Mouse (Mus musculus) stomach, embryonic 14.5 days (tissue): Measurements from ENCODE around the gene Phldb1. TPM values are rescaled to one million over a fixed set of nuclear protein-coding genes. Genes with fewer than 3 reads are reported as not detected.
"Not testable (repeated sequence)": the region's sequence is repeated elsewhere in the genome, so short reads cannot be mapped to it uniquely, and the experiment has no call there.

Experiments used
- ATAC-seq: fragments of 200-750 bp; cut with Nextera tagmentation; 2 replicates; pipeline ENCODE4 v1.8.0; 2017; ENCODE audit warnings: low read depth, moderate TSS enrichment; ENCODE audit not compliant: insufficient number of reproducible peaks, insufficient read depth, low FRiP score
- H3K27ac ChIP-seq: fragments of 300-500 bp; sonication (generic); 2 replicates; pipeline ENCODE4 v1.5.1; 2014; ENCODE audit warnings: mild to moderate bottlenecking, low read length, moderate library complexity, mixed read lengths
- H3K27me3 ChIP-seq: fragments of 300-500 bp; sonication (generic); 2 replicates; pipeline ENCODE4 v1.6.1; 2014; ENCODE audit warnings: low read length, control low read depth, mixed read lengths; ENCODE audit not compliant: control insufficient read depth, insufficient read depth
- H3K36me3 ChIP-seq: fragments of 300-500 bp; sonication (generic); 2 replicates; pipeline ENCODE4 v1.6.1; 2014; ENCODE audit warnings: mild to moderate bottlenecking, control low read depth, low read length, moderate library complexity, mixed read lengths; ENCODE audit not compliant: control insufficient read depth, insufficient read depth
- H3K4me1 ChIP-seq: fragments of 300-500 bp; sonication (generic); 2 replicates; pipeline ENCODE4 v1.6.1; 2014; ENCODE audit warnings: low read length, control low read depth, mixed read lengths; ENCODE audit not compliant: control insufficient read depth, insufficient read depth
- H3K4me2 ChIP-seq: fragments of 300-500 bp; sonication (generic); replicated peaks from 2 replicates; pipeline ENCODE4 v1.6.1; 2014; ENCODE audit warnings: low read depth, low read length, control low read depth
- H3K4me3 ChIP-seq: fragments of 300-500 bp; sonication (generic); 2 replicates; pipeline ENCODE4 v1.5.1; 2014; ENCODE audit warnings: low read depth, low read length, control low read depth
- H3K9ac ChIP-seq: fragments of 300-500 bp; sonication (generic); replicated peaks from 2 replicates; pipeline ENCODE4 v1.6.1; 2014; ENCODE audit warnings: low read depth, mild to moderate bottlenecking, control low read depth, low read length, moderate library complexity, mixed read lengths
- H3K9me3 ChIP-seq: fragments of 300-500 bp; sonication (generic); 2 replicates; pipeline ENCODE4 v1.6.1; 2016; ENCODE audit warnings: low read depth, low read length, control low read depth; ENCODE audit not compliant: control insufficient read depth
- WGBS: fragments of 180-500 bp; shearing (Covaris S2); extraction: QIAGEN DNeasy Blood & Tissue Kit; methylation state at CpG from one replicate; pipeline ENCODE4 v1.1.7; 2014; 5-methylcytosine and 5-hydroxymethylcytosine counted together
- polyA plus RNA-seq: library from polyadenylated mRNA; unstranded; fragments of >200 nt; fragmentation: Nextera tagmentation; extraction: Ambion mirVana; gene quantifications from 2 replicates; pipeline ENCODE4 v1.2.1, GENCODE M21; 2014

Gene Phldb1
- polyA plus RNA-seq: 26.7 and 26.8 TPM in 2 replicates

DNA sequence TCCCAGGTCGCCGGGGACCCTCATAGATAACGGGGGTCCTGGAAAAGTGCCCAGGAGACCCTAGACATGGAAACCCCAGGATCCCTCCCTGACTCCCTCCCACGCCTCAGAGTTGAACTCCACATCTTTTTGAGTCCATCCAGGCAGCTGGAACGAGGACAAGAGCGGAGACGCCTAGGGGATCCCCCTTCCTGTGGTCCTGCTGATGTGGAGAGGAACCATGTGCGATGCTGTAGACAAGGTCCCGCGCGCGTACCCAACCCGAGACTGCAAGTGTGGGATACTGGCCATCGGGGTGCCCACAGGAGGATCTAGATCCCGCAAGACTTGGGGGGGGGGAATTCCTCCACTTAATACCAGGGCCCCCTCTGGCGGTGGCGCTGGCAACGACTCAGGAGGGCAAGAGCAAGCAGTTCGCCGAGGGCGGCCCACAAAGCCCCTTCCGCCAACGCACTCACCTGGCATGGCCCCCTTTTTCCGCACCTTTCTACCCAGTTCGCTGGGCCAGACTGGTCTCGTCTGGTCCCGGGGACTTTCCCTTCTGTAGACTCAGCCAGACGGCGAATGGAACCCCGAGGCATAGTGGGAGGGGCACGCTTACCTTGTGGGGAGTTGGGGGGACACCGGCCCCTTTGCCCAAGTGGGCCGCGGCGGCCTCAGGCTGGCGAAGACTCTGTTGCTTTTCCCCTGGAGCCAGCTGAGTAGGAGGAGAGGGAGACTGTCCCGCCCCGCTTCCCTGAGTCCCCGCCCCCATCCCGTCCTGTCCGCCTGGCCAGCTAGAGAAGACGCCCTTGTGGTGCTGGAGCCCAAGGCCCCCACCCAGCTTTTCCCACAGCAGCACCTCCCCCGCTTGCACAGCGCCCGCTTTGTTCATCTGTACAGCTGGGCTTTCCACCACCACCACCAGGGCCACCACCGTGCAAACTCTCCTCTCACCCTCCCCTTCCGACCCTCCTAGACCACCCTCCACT lies at the start of gene Phldb1:
TSS of gene Phldb1 (minus strand) at position 675 of the 971 bp plus-strand sequence.
- peaks cover 5% of the 10 kb centered on the region; the same call in 1 of the 2 replicates for H3K9me3 ChIP-seq
- peak within 1 kb of the TSS; percentile 54 for H3K4me3 ChIP-seq
- H3K27ac ChIP-seq: peak within 1 kb of the TSS; percentile 59; the same call in 1 of the 2 replicates
- under 1% methylated on average over 47 of the region's 47 CpGs for WGBS
- no peaks in the 10 kb centered on the region for H3K27me3 ChIP-seq
- peak; percentile 81 for ATAC-seq
- H3K4me1 ChIP-seq: peaks cover 8% of the 10 kb centered on the region; the same call in 1 of the 2 replicates
- no peaks in the 10 kb centered on the region for H3K36me3 ChIP-seq
- H3K9ac ChIP-seq: peak within 1 kb of the TSS; percentile 50
- H3K4me2 ChIP-seq: peak within 1 kb of the TSS; percentile 95

DNA sequence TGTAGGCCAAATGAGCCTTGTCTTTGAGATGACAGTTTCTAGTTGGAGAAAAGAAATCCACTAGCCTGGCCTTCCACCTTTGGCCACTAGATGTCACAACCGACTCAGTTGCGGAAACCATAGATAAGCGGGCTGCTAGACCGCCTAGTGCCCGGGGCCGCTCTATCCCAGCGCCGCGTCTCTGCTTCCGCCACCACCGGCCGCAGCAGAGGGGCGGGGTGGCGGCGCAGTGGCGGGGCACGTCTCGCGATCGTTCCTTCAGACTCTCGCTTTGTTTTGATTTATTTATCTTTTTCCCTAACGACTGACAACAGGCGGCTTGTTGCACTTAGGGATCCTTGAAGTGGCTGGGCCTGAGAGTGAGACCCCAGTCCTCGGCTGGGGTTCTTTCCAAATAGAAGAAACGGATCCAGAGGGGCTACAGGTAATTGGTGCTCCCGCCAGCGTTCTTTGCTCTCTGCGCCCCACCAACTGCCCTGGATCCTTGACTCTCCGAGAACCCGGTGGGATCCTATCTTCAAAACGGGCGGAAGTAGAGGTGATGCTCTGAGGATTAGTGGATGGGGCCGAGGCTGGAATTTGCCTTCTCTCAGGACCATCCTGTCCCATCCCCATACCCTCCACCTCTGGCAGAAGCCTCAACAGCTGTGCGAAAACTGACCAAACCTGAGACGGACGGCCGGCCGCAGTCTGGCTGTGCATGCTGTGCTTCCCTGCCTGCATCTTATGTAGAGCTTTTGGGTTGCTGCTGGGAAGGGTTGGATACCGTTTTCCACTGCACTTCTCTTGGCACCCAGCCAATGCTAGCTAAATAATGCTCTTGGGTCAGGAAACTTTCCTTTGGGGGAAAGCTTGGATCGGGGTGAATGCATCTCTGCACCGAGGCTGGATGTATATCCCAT lies 38.0 kb upstream of the Phldb1 start:
- peak overlapping the region; percentile 73 for H3K4me2 ChIP-seq
- H3K4me3 ChIP-seq: peak overlapping the region; percentile 67

DNA sequence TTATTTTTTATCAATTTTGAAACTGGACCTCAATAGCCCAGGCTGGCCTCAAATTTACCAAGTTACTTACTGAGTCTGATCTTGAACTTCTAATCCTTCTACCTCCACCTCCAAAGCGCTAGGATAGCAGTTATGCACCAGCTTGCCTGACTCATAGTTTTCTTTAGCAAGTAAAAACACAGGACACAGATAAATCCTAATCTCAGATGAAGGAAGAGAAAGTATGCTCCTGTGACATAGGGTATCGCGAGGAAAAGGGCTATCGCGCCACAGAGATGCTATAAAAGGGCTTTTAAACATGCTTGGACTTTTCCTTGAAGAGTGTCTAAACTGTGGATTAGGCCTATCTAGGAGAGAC lies 37.4 kb upstream of the Phldb1 start:
- Histone ChIP-seq H3K9ac (no peak overlapping the region), H3K27me3 (no peaks in the 10 kb centered on the region), H3K9me3 (no peaks in the 10 kb centered on the region), H3K36me3 (peaks cover 11% of the 10 kb centered on the region; the same call in 1 of the 2 replicates), H3K4me1 (0 out of 2 replicates have a peak, but pooled peaks cover 3% of the 10 kb centered on the region), H3K4me2 (no peak overlapping the region), H3K27ac (peak overlapping the region; percentile 76), H3K4me3 (no peak overlapping the region)
- no peak for ATAC-seq
- 26% methylated on average over 5 of the region's 5 CpGs for WGBS

More for the DNA sequence above, 38.0 kb upstream of the Phldb1 start:
- Histone ChIP-seq H3K27me3 (no peaks in the 10 kb centered on the region), H3K9ac (peak overlapping the region; percentile 64), H3K9me3 (no peaks in the 10 kb centered on the region), H3K36me3 (peaks cover 11% of the 10 kb centered on the region; the same call in 1 of the 2 replicates), H3K27ac (peak overlapping the region; percentile 82), H3K4me1 (0 out of 2 replicates have a peak, but pooled peaks cover 3% of the 10 kb centered on the region)
- peak; percentile 100 for ATAC-seq
- WGBS: under 1% methylated on average over 41 of the region's 41 CpGs

DNA sequence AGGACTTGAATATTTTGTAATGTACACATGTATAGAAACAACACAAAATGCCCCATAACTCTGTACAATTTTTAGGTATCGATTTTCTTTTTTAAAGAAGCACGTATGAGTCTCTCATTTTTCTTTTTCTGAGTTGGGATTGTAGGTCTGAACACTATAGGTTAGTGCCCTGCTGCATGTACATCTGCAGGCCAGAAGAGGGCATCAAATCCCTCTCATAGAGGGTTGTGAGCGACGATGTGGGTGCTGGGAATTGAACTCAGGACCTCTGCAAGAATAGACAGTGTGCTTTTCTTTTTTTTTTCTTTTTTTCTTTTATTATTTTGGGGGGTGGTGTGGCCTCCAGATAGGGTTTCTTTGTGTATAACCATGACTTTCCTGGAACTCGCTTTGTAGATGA lies 36.4 kb upstream of the Phldb1 start:
- no peak for ATAC-seq
- 84% methylated on average over 5 of the region's 5 CpGs for WGBS
- Histone ChIP-seq H3K4me1 (peaks cover 3% of the 10 kb centered on the region; the same call in 1 of the 2 replicates), H3K9me3 (no peaks in the 10 kb centered on the region), H3K36me3 (peaks cover 11% of the 10 kb centered on the region; the same call in 1 of the 2 replicates), H3K4me2 (no peak overlapping the region), H3K4me3 (no peak overlapping the region), H3K9ac (no peak overlapping the region), H3K27me3 (no peaks in the 10 kb centered on the region), H3K27ac (no peak overlapping the region)

DNA sequence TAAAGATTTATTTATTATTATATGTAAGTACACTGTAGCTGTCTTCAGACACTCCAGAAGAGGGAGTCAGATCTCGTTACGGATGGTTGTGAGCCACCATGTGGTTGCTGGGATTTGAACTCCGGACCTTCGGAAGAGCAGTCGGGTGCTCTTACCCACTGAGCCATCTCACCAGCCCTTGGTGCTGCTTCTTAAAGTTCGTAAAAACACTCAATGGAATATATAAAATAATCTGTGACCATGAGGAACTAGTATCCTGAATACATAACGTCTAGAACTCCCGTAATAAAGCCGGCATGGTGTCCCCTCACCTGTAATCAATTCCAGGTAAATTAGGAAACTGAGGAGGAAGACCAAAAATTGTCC lies 33.0 kb upstream of the Phldb1 start:
- WGBS: 41% methylated on average over 7 of the region's 9 CpGs
- not testable (repeated sequence) for ATAC-seq, H3K9me3 ChIP-seq, H3K27me3 ChIP-seq, H3K9ac ChIP-seq, H3K36me3 ChIP-seq
- Histone ChIP-seq H3K4me2 (peak overlapping the region; percentile 25), H3K27ac (peak overlapping the region; percentile 96), H3K4me3 (peak overlapping the region; percentile 99), H3K4me1 (peaks cover 14% of the 10 kb centered on the region)

DNA sequence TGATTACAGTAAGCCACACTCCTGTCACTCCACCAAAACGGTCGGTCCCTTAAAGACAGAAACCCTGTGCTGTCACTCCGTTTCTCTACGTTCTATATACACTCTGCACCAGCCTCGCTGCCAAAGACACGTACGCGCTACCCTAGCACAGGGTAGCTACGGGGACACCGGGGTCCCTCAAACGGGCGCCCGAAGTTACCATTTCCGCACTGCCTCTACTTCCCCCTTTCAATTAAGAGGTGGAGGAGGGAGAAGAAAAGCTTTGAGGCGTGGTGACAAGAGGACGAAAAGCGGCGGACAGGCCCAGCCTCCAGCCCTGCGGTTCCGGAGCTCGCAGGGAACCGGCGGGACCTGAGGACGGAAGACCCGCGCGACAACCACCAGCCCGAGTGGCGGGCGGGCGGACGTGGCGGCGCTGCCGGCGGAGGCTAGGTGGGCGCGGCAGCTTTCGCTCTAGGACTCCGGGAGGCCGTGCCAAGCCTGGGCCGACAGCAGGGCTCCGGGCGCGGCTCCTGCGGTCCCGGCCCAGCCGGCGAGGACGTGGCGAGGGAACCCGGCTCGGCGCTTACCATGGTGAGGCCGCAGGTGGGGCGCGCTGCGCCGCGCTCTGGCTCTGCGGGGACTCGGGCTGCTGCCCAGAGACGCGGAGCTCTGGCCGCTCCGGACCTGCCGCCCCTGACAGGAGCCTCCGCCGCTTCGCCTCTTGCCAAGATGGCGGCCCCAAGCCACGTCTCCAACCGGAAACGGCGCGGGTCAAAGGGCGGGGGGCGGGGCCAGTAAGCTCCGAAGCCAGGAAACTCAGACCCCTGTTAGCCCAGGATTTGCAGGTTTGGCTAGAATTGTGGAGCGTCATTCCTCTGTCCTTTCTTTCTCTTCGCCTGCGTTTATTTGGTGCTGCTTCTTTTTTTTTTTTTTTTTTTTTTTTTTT lies 32.4 kb upstream of the Phldb1 start, which contains the start of the genes Arcn1 and Ift46:
TSS of gene Arcn1 (minus strand) at position 745 of the 928 bp plus-strand sequence.
TSS of gene Ift46 (plus strand) at position 808 of the 928 bp plus-strand sequence.
- WGBS: under 1% methylated on average over 73 of the region's 82 CpGs
- no peaks in the 10 kb centered on the region for H3K36me3 ChIP-seq
- H3K9ac ChIP-seq: peak within 1 kb of the TSS; percentile 98
- H3K9me3 ChIP-seq: no peaks in the 10 kb centered on the region
- H3K4me1 ChIP-seq: peaks cover 14% of the 10 kb centered on the region
- peak within 1 kb of the TSS; percentile 96 for H3K27ac ChIP-seq
- H3K4me3 ChIP-seq: peak within 1 kb of the TSS; percentile 99
- H3K4me2 ChIP-seq: peak within 1 kb of the TSS; percentile 83
- no peaks in the 10 kb centered on the region for H3K27me3 ChIP-seq
- ATAC-seq: peak; percentile 86

DNA sequence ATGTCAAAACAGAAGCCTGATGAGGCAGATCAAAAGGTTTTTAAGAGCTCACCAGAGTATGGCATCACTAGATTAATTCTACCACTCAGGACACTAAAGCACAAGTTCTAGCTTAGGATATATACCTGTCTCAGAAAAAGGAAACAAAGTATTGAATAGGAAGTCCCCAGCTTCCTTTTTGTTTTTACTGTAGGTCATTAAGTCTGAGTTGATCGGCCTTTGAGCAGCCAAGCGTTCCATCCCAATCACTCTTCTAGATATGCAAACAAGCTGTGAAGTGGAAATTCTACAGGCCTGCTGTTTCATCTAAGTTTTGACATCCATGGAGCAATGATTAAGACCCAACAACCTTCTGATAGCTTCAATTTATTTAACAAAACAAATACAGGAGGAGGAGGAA lies 25.9 kb upstream of the Phldb1 start:
- peaks cover 25% of the 10 kb centered on the region for H3K36me3 ChIP-seq
- no peak for ATAC-seq
- 71% methylated on average over 2 of the region's 2 CpGs for WGBS

More for the DNA sequence above, 25.9 kb upstream of the Phldb1 start:
- H3K4me2 ChIP-seq: no peak overlapping the region
- peaks cover 10% of the 10 kb centered on the region for H3K4me1 ChIP-seq
- H3K27ac ChIP-seq: no peak overlapping the region
- no peak overlapping the region for H3K9ac ChIP-seq
- no peaks in the 10 kb centered on the region for H3K9me3 ChIP-seq
- no peaks in the 10 kb centered on the region for H3K27me3 ChIP-seq
- H3K4me3 ChIP-seq: no peak overlapping the region
